Mouse (Mus musculus) limb, embryonic 12.5 days (tissue): ENCODE measurements at regions not wholly inside any gene's neighbourhood (a gene's known extent, or its start where the extent isn't known, plus 50 kb on each side); places are given as distances from the start of the nearest gene placed in this dataset.

Experiments
- ATAC-seq: fragments of 200-750 bp; cut with Nextera tagmentation; 2 replicates; pipeline ENCODE4 v1.8.0; 2017; ENCODE audit warnings: low read depth, moderate TSS enrichment; ENCODE audit not compliant: insufficient number of reproducible peaks, insufficient read depth, low FRiP score, low TSS enrichment
- H3K27ac ChIP-seq: fragments of 300-500 bp; sonication (generic); 2 replicates; pipeline ENCODE4 v1.5.1; 2016; ENCODE audit warnings: mild to moderate bottlenecking, moderate library complexity
- H3K27me3 ChIP-seq: fragments of 300-500 bp; sonication (generic); 2 replicates; pipeline ENCODE4 v1.6.1; 2016; ENCODE audit warnings: mild to moderate bottlenecking, moderate library complexity
- H3K36me3 ChIP-seq: fragments of 300-500 bp; sonication (generic); 2 replicates; pipeline ENCODE4 v1.6.1; 2016; ENCODE audit warnings: mild to moderate bottlenecking, moderate library complexity
- H3K4me1 ChIP-seq: fragments of 300-500 bp; sonication (generic); replicated peaks from 2 replicates; pipeline ENCODE4 v1.6.1; 2016
- H3K4me2 ChIP-seq: fragments of 300-500 bp; sonication (generic); 2 replicates; pipeline ENCODE4 v1.6.1; 2016; ENCODE audit warnings: mild to moderate bottlenecking, moderate library complexity
- H3K4me3 ChIP-seq: fragments of 300-500 bp; sonication (generic); replicated peaks from 2 replicates; pipeline ENCODE4 v1.5.1; 2016; ENCODE audit warnings: mild to moderate bottlenecking
- H3K9ac ChIP-seq: fragments of 300-500 bp; sonication (generic); replicated peaks from 2 replicates; pipeline ENCODE4 v1.6.1; 2016; ENCODE audit warnings: mild to moderate bottlenecking, moderate library complexity
- H3K9me3 ChIP-seq: fragments of 300-500 bp; sonication (generic); 2 replicates; pipeline ENCODE4 v1.6.1; 2016; ENCODE audit warnings: mild to moderate bottlenecking, moderate library complexity
- WGBS: fragments of 180-500 bp; shearing (Covaris S2); methylation state at CpG from one replicate; pipeline ENCODE4 v1.1.7; 2016; 5-methylcytosine and 5-hydroxymethylcytosine counted together

DNA sequence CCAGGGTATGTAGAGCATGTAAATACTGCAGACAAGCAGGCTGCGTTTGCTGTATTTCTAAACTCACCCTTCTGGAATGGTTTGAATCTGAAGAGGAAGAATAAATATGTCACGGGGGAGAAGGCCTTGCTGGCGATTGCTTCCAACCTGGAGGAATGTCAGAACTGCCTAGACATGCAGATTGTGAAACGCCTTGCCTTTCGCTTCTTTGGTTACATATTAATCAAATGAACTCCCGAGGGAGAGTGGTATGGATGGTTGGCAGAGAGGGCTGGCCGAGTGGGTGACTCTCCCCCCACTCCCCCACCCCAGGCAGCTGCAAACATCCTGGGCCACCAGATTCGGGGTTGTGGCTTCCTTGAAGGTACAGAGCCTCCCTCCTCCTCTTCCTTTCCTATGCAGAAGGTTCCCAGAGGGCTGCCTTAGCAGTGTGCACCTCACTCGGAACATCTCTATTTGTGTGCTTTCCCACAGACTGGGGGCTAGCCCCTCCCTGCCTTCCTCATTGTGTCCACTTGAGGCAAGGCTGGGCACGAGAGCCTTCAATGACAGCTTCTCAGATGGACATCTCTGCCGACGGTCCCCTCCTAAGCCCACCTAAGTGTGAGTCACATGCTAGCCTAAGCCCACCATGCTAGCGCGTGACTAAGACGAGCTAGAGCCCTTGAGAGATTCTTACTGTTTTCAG is 93.3 kb downstream of the Zfp281 start:
- H3K27ac ChIP-seq: peak overlapping the region; percentile 35; the same call in 1 of the 2 replicates
- 66% methylated on average over 15 of the region's 15 CpGs for whole genome bisulfite sequencing

GRCm38 (mm10) chr1:136723839-136724443 is 99.2 kb downstream of the Zfp281 start:
- H3K9ac ChIP-seq: no peak overlapping the region
- H3K4me3 ChIP-seq: no peak overlapping the region
- 89% methylated on average over 13 of the region's 13 CpGs for WGBS
- no peaks in the 10 kb centered on the region for H3K36me3 ChIP-seq
- ATAC-seq: no peak
- H3K4me1 ChIP-seq: no peaks in the 10 kb centered on the region; the same call in 1 of the 2 replicates
- no peaks in the 10 kb centered on the region for H3K27me3 ChIP-seq
- no peak overlapping the region for H3K4me2 ChIP-seq
- H3K9me3 ChIP-seq: no peaks in the 10 kb centered on the region
- no peak overlapping the region for H3K27ac ChIP-seq

More for the DNA sequence above, 93.3 kb downstream of the Zfp281 start:
- Histone ChIP-seq H3K36me3 (no peaks in the 10 kb centered on the region), H3K9me3 (no peaks in the 10 kb centered on the region), H3K27me3 (no peaks in the 10 kb centered on the region), H3K4me2 (no peak overlapping the region), H3K9ac (no peak overlapping the region), H3K4me3 (no peak overlapping the region), H3K4me1 (peaks cover 7% of the 10 kb centered on the region; the same call in 1 of the 2 replicates)
- ATAC-seq: no peak; the same call in 1 of the 2 replicates

DNA sequence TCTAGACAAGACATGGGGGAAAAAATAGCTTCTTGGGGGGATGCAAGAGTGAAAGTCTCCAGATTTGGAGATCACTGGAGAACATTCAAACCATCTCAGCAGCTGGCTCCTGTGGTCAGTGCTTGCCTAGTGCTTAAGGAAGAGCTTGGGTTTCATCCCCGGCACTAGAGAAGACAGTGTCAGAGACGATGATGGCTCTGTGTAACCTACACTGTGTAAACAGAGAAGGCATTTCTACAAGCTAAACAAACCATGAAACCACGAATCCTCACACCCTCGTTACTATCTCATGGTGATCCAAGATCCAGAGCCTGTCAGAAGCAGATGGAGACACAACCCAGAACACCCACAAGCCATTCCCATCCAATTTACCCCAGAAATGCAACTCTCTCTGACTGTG is 100.5 kb downstream of the Zfp281 start:
- H3K9me3 ChIP-seq: no peaks in the 10 kb centered on the region
- no peak overlapping the region for H3K9ac ChIP-seq
- H3K27ac ChIP-seq: no peak overlapping the region
- no peaks in the 10 kb centered on the region; the same call in 1 of the 2 replicates for H3K4me1 ChIP-seq
- 21% methylated on average over 4 of the region's 4 CpGs for WGBS
- H3K27me3 ChIP-seq: no peaks in the 10 kb centered on the region
- H3K4me3 ChIP-seq: no peak overlapping the region
- no peak for ATAC-seq
- no peaks in the 10 kb centered on the region for H3K36me3 ChIP-seq
- H3K4me2 ChIP-seq: no peak overlapping the region

- no peak for ATAC-seq
- Histone ChIP-seq H3K4me2 (no peak overlapping the region), H3K27me3 (no peaks in the 10 kb centered on the region; the same call in 1 of the 2 replicates), H3K4me3 (no peak overlapping the region), H3K9ac (no peak overlapping the region), H3K4me1 (peaks cover 5% of the 10 kb centered on the region), H3K27ac (no peak overlapping the region), H3K9me3 (no peaks in the 10 kb centered on the region), H3K36me3 (no peaks in the 10 kb centered on the region)
- WGBS: 67% methylated on average over 11 of the region's 11 CpGs
Measured at GRCm38 (mm10) chr1:136726145-136726935, 101.6 kb downstream of the Zfp281 start.

GRCm38 (mm10) chr1:136727868-136728631 is 103.3 kb downstream of the Zfp281 start:
- no peak for ATAC-seq
- 44% methylated on average over 7 of the region's 7 CpGs for WGBS
- Histone ChIP-seq H3K4me1 (peaks cover 5% of the 10 kb centered on the region), H3K4me2 (no peak overlapping the region), H3K27ac (no peak overlapping the region), H3K4me3 (no peak overlapping the region), H3K9ac (no peak overlapping the region), H3K9me3 (no peaks in the 10 kb centered on the region), H3K27me3 (no peaks in the 10 kb centered on the region; the same call in 1 of the 2 replicates), H3K36me3 (no peaks in the 10 kb centered on the region)

- H3K27ac ChIP-seq: no peak overlapping the region
- WGBS: 39% methylated on average over 4 of the region's 4 CpGs
- no peaks in the 10 kb centered on the region; the same call in 1 of the 2 replicates for H3K27me3 ChIP-seq
- peaks cover 5% of the 10 kb centered on the region for H3K4me1 ChIP-seq
- H3K4me2 ChIP-seq: no peak overlapping the region
- H3K4me3 ChIP-seq: no peak overlapping the region
- no peaks in the 10 kb centered on the region for H3K36me3 ChIP-seq
- no peaks in the 10 kb centered on the region for H3K9me3 ChIP-seq
- peak; percentile 50; the same call in 1 of the 2 replicates for ATAC-seq
- no peak overlapping the region for H3K9ac ChIP-seq
Measured at GRCm38 (mm10) chr1:136728632-136728944, 103.9 kb downstream of the Zfp281 start.

- ATAC-seq: no peak
- Histone ChIP-seq H3K9ac (no peak overlapping the region), H3K27me3 (no peaks in the 10 kb centered on the region; the same call in 1 of the 2 replicates), H3K9me3 (no peaks in the 10 kb centered on the region), H3K36me3 (no peaks in the 10 kb centered on the region), H3K4me3 (no peak overlapping the region), H3K4me2 (no peak overlapping the region), H3K27ac (no peak overlapping the region), H3K4me1 (peaks cover 5% of the 10 kb centered on the region)
- 49% methylated on average over 11 of the region's 11 CpGs for WGBS
Measured at GRCm38 (mm10) chr1:136730638-136731037, 105.9 kb downstream of the Zfp281 start.

- WGBS: 32% methylated on average over 5 of the region's 5 CpGs
- Histone ChIP-seq H3K9ac (no peak overlapping the region), H3K4me3 (no peak overlapping the region), H3K27ac (no peak overlapping the region), H3K4me2 (no peak overlapping the region), H3K4me1 (0 out of 2 replicates have a peak, but pooled peaks cover 3% of the 10 kb centered on the region), H3K36me3 (no peaks in the 10 kb centered on the region), H3K27me3 (no peaks in the 10 kb centered on the region), H3K9me3 (peaks cover 4% of the 10 kb centered on the region; the same call in 1 of the 2 replicates)
- no peak for ATAC-seq
Measured at GRCm38 (mm10) chr1:136738030-136738429, 113.3 kb downstream of the Zfp281 start.

DNA sequence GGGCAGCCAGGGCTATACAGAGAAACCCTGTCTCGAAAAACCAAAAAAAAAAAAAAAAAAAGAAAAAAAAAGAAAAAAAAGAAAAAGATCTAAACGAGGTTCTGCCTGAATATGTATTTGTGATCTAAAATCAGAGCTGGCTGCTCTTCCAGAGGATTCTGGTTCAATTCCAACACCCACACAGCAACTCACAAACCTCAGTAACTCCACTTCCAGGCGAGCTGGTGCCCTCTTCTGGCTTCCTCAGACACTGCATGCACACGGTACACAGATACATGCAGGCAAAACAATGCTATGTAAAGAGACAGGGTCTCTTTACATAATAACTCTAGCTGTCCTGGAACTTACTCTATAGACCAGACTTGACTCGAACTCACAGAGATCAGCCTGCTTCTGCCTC is 114.8 kb downstream of the Zfp281 start:
- Histone ChIP-seq H3K4me2 (no peak overlapping the region), H3K27ac (no peak overlapping the region), H3K4me3 (no peak overlapping the region), H3K9me3 (peaks cover 4% of the 10 kb centered on the region; the same call in 1 of the 2 replicates), H3K27me3 (no peaks in the 10 kb centered on the region), H3K9ac (no peak overlapping the region), H3K4me1 (0 out of 2 replicates have a peak, but pooled peaks cover 3% of the 10 kb centered on the region), H3K36me3 (no peaks in the 10 kb centered on the region)
- 82% methylated on average over 5 of the region's 5 CpGs for WGBS
- ATAC-seq: no peak

DNA sequence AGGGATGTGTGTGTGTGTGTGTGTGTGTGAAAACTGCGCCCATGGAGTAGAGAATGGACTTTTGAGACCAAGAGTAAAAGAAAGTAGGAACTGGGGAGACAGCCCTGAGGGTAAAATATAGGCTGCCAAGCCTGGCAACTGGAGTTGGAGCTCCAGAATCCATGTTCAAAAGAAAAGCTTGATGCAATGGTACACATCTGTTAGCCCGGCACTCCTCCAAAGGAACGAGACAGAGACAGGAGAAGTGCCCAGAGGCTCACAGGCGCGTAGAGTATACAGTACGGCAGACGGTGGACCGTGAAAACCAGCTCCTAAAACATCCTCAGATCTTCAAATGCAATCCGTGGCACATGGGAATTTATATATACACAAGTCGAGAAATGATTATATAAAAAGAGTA is 116.4 kb downstream of the Zfp281 start:
- no peak overlapping the region for H3K4me3 ChIP-seq
- peaks cover 4% of the 10 kb centered on the region; the same call in 1 of the 2 replicates for H3K9me3 ChIP-seq
- H3K4me1 ChIP-seq: 0 out of 2 replicates have a peak, but pooled peaks cover 3% of the 10 kb centered on the region
- ATAC-seq: no peak
- H3K27ac ChIP-seq: no peak overlapping the region
- no peaks in the 10 kb centered on the region for H3K27me3 ChIP-seq
- WGBS: 89% methylated on average over 10 of the region's 10 CpGs
- H3K9ac ChIP-seq: no peak overlapping the region
- H3K4me2 ChIP-seq: no peak overlapping the region
- no peaks in the 10 kb centered on the region for H3K36me3 ChIP-seq
